Mouse (Mus musculus) neural tube, embryonic 13.5 days (tissue): ENCODE measurements around the gene Syt7. TPM values are rescaled to one million over a fixed set of nuclear protein-coding genes. Genes with fewer than 3 reads are reported as not detected.

Experiments used
- ATAC-seq: fragments of 200-750 bp; cut with Nextera tagmentation; 2 replicates; pipeline ENCODE4 v1.8.0; 2017; ENCODE audit warnings: low read depth, mild to moderate bottlenecking, moderate TSS enrichment, moderate library complexity
- H3K27ac ChIP-seq: fragments of 300-500 bp; sonication (generic); replicated peaks from 2 replicates; pipeline ENCODE4 v1.5.1; 2015; ENCODE audit warnings: moderate library complexity, mild to moderate bottlenecking, inconsistent platforms
- H3K27me3 ChIP-seq: fragments of 300-500 bp; sonication (generic); 2 replicates; pipeline ENCODE4 v1.6.1; 2015; ENCODE audit warnings: mild to moderate bottlenecking, inconsistent platforms
- H3K36me3 ChIP-seq: fragments of 300-500 bp; sonication (generic); 2 replicates; pipeline ENCODE4 v1.6.1; 2015; ENCODE audit warnings: mild to moderate bottlenecking, inconsistent platforms
- H3K4me1 ChIP-seq: fragments of 300-500 bp; sonication (generic); replicated peaks from 2 replicates; pipeline ENCODE4 v1.6.1; 2015; ENCODE audit warnings: inconsistent platforms
- H3K4me2 ChIP-seq: fragments of 300-500 bp; sonication (generic); 2 replicates; pipeline ENCODE4 v1.6.1; 2015; ENCODE audit warnings: inconsistent platforms, mild to moderate bottlenecking, moderate library complexity
- H3K4me3 ChIP-seq: fragments of 300-500 bp; sonication (generic); 2 replicates; pipeline ENCODE4 v1.5.1; 2015; ENCODE audit warnings: mild to moderate bottlenecking, inconsistent platforms
- H3K9ac ChIP-seq: fragments of 300-500 bp; sonication (generic); 2 replicates; pipeline ENCODE4 v1.6.1; 2015; ENCODE audit warnings: moderate library complexity, mild to moderate bottlenecking, inconsistent platforms
- H3K9me3 ChIP-seq: fragments of 300-500 bp; sonication (generic); 2 replicates; pipeline ENCODE4 v1.6.1; 2016; ENCODE audit warnings: inconsistent platforms
- WGBS: fragments of 180-500 bp; shearing (Covaris S2); methylation state at CpG from one replicate; pipeline ENCODE4 v1.1.7; 2015; 5-methylcytosine and 5-hydroxymethylcytosine counted together
- polyA plus RNA-seq: library from polyadenylated mRNA; unstranded; fragments of >200 nt; fragmentation: Nextera tagmentation; extraction: Ambion mirVana; gene quantifications from 2 replicates; pipeline ENCODE4 v1.2.1, GENCODE M21; 2015

Syt7 gene
- polyA plus RNA-seq, 1 experiment from 2014 or later = 10.7 TPM

GRCm38 (mm10) chr19:10427431-10427830 is 38.5 kb downstream of the Syt7 start:
- Histone ChIP-seq H3K9ac (0 out of 2 replicates have a peak overlapping the region, but pooled peaks have one; percentile 22), H3K4me1 (peaks cover 62% of the 10 kb centered on the region), H3K4me2 (no peak overlapping the region), H3K36me3 (no peaks in the 10 kb centered on the region), H3K27ac (0 out of 2 replicates have a peak overlapping the region, but pooled peaks have one; percentile 4), H3K4me3 (no peak overlapping the region), H3K9me3 (no peaks in the 10 kb centered on the region), H3K27me3 (peaks cover 18% of the 10 kb centered on the region)
- no peak for ATAC-seq
- WGBS = 44% methylated on average over 9 of the region's 9 CpGs

GRCm38 (mm10) chr19:10429371-10429770 is 40.5 kb downstream of the Syt7 start:
- no peak overlapping the region for H3K4me2 ChIP-seq
- WGBS = 91% methylated on average over 8 of the region's 8 CpGs
- H3K4me3 ChIP-seq = no peak overlapping the region
- no peak for ATAC-seq
- peaks cover 4% of the 10 kb centered on the region for H3K27me3 ChIP-seq
- peaks cover 53% of the 10 kb centered on the region for H3K4me1 ChIP-seq
- H3K9me3 ChIP-seq = no peaks in the 10 kb centered on the region
- no peaks in the 10 kb centered on the region for H3K36me3 ChIP-seq
- H3K9ac ChIP-seq = no peak overlapping the region
- no peak overlapping the region for H3K27ac ChIP-seq

GRCm38 (mm10) chr19:10431410-10431809 is 42.5 kb downstream of the Syt7 start:
- ATAC-seq = no peak
- Histone ChIP-seq H3K4me3 (no peak overlapping the region), H3K27ac (no peak overlapping the region), H3K4me2 (no peak overlapping the region), H3K4me1 (peaks cover 33% of the 10 kb centered on the region), H3K9me3 (no peaks in the 10 kb centered on the region), H3K27me3 (peaks cover 4% of the 10 kb centered on the region), H3K36me3 (no peaks in the 10 kb centered on the region), H3K9ac (no peak overlapping the region)
- 62% methylated on average over 3 of the region's 3 CpGs for WGBS

GRCm38 (mm10) chr19:10431841-10432240 is 43.0 kb downstream of the Syt7 start:
- no peak overlapping the region for H3K4me3 ChIP-seq
- whole genome bisulfite sequencing = 52% methylated on average over 4 of the region's 4 CpGs
- H3K36me3 ChIP-seq = no peaks in the 10 kb centered on the region
- no peak for ATAC-seq
- peaks cover 28% of the 10 kb centered on the region for H3K4me1 ChIP-seq
- no peak overlapping the region for H3K4me2 ChIP-seq
- H3K9me3 ChIP-seq = no peaks in the 10 kb centered on the region
- H3K9ac ChIP-seq = no peak overlapping the region
- no peak overlapping the region for H3K27ac ChIP-seq
- peaks cover 4% of the 10 kb centered on the region for H3K27me3 ChIP-seq

- no peak overlapping the region for H3K27ac ChIP-seq
- WGBS = 89% methylated on average over 7 of the region's 7 CpGs
- no peaks in the 10 kb centered on the region for H3K36me3 ChIP-seq
- no peaks in the 10 kb centered on the region for H3K9me3 ChIP-seq
- H3K27me3 ChIP-seq = peaks cover 4% of the 10 kb centered on the region
- no peak overlapping the region for H3K4me3 ChIP-seq
- H3K4me2 ChIP-seq = no peak overlapping the region
- no peak overlapping the region for H3K9ac ChIP-seq
- peaks cover 15% of the 10 kb centered on the region for H3K4me1 ChIP-seq
- ATAC-seq = no peak
Observed at GRCm38 (mm10) chr19:10433225-10433624, 44.3 kb downstream of the Syt7 start.

GRCm38 (mm10) chr19:10433879-10434540 is 45.1 kb downstream of the Syt7 start:
- Histone ChIP-seq H3K27me3 (peaks cover 4% of the 10 kb centered on the region), H3K4me2 (no peak overlapping the region), H3K9ac (no peak overlapping the region), H3K9me3 (no peaks in the 10 kb centered on the region), H3K4me3 (no peak overlapping the region), H3K4me1 (peaks cover 12% of the 10 kb centered on the region), H3K27ac (no peak overlapping the region), H3K36me3 (peaks cover under 1% of the 10 kb centered on the region; the same call in 1 of the 2 replicates)
- 81% methylated on average over 9 of the region's 9 CpGs for WGBS
- ATAC-seq = no peak

- no peak for ATAC-seq
- no peaks in the 10 kb centered on the region for H3K27me3 ChIP-seq
- peaks cover 9% of the 10 kb centered on the region for H3K36me3 ChIP-seq
- H3K4me3 ChIP-seq = no peak overlapping the region
- no peak overlapping the region for H3K4me2 ChIP-seq
- WGBS = 72% methylated on average over 6 of the region's 6 CpGs
- H3K9me3 ChIP-seq = no peaks in the 10 kb centered on the region
- no peak overlapping the region for H3K9ac ChIP-seq
- no peak overlapping the region for H3K27ac ChIP-seq
- peaks cover 7% of the 10 kb centered on the region for H3K4me1 ChIP-seq
Observed at GRCm38 (mm10) chr19:10434927-10435326, 46.0 kb downstream of the Syt7 start.

- Histone ChIP-seq H3K4me1 (no peaks in the 10 kb centered on the region), H3K27ac (no peak overlapping the region), H3K27me3 (no peaks in the 10 kb centered on the region), H3K9ac (no peak overlapping the region), H3K4me3 (no peak overlapping the region), H3K36me3 (peaks cover 19% of the 10 kb centered on the region), H3K4me2 (no peak overlapping the region), H3K9me3 (no peaks in the 10 kb centered on the region)
- ATAC-seq = peak; percentile 32; the same call in 1 of the 2 replicates
- 32% methylated on average over 3 of the region's 3 CpGs for WGBS
Observed at GRCm38 (mm10) chr19:10435908-10436307, 47.0 kb downstream of the Syt7 start.

GRCm38 (mm10) chr19:10436726-10437125 is 47.8 kb downstream of the Syt7 start:
- Histone ChIP-seq H3K9me3 (no peaks in the 10 kb centered on the region), H3K4me2 (no peak overlapping the region), H3K4me3 (no peak overlapping the region), H3K27me3 (no peaks in the 10 kb centered on the region), H3K9ac (no peak overlapping the region), H3K4me1 (no peaks in the 10 kb centered on the region), H3K36me3 (peaks cover 21% of the 10 kb centered on the region), H3K27ac (no peak overlapping the region)
- no peak for ATAC-seq
- 45% methylated on average over 1 of the region's 1 CpGs for WGBS

- Histone ChIP-seq H3K36me3 (peaks cover 21% of the 10 kb centered on the region), H3K27me3 (no peaks in the 10 kb centered on the region), H3K4me2 (no peak overlapping the region), H3K9ac (no peak overlapping the region), H3K27ac (no peak overlapping the region), H3K4me3 (no peak overlapping the region), H3K4me1 (no peaks in the 10 kb centered on the region), H3K9me3 (no peaks in the 10 kb centered on the region)
- no peak for ATAC-seq
- WGBS = 77% methylated on average over 1 of the region's 1 CpGs
Observed at GRCm38 (mm10) chr19:10437521-10437920, 48.6 kb downstream of the Syt7 start.

- H3K9ac ChIP-seq = no peak overlapping the region
- no peak for ATAC-seq
- H3K4me2 ChIP-seq = no peak overlapping the region
- H3K4me1 ChIP-seq = no peaks in the 10 kb centered on the region
- no peak overlapping the region for H3K27ac ChIP-seq
- no peaks in the 10 kb centered on the region for H3K9me3 ChIP-seq
- no peak overlapping the region for H3K4me3 ChIP-seq
- WGBS = 94% methylated on average over 15 of the region's 15 CpGs
- H3K27me3 ChIP-seq = no peaks in the 10 kb centered on the region
- H3K36me3 ChIP-seq = peaks cover 52% of the 10 kb centered on the region
Observed at GRCm38 (mm10) chr19:10444685-10445369, 55.9 kb downstream of the Syt7 start.

- WGBS = 90% methylated on average over 6 of the region's 7 CpGs
- H3K27me3 ChIP-seq = peaks cover 8% of the 10 kb centered on the region; the same call in 1 of the 2 replicates
- no peaks in the 10 kb centered on the region for H3K9me3 ChIP-seq
- no peak for ATAC-seq
- H3K4me1 ChIP-seq = no peaks in the 10 kb centered on the region
- H3K36me3 ChIP-seq = peaks cover 39% of the 10 kb centered on the region
- no peak overlapping the region for H3K27ac ChIP-seq
- no peak overlapping the region for H3K9ac ChIP-seq
- H3K4me3 ChIP-seq = no peak overlapping the region
- H3K4me2 ChIP-seq = no peak overlapping the region
Observed at GRCm38 (mm10) chr19:10448275-10448674, 59.4 kb downstream of the Syt7 start.
